Mouse (Mus musculus) limb, embryonic 14.5 days (tissue): Measurements from ENCODE around the gene Hibadh. TPM values are rescaled to one million over a fixed set of nuclear protein-coding genes. Genes with fewer than 3 reads are reported as not detected.

ENCODE experiments used
- ATAC-seq: fragments of 200-750 bp; cut with Nextera tagmentation; 2 replicates; pipeline ENCODE4 v1.8.0; 2017; ENCODE audit warnings: low read depth, moderate number of reproducible peaks, moderate TSS enrichment; ENCODE audit not compliant: low FRiP score
- DNase-seq: peaks from one replicate; pipeline ENCODE4 v3.0.0-alpha.2; 2015; ENCODE audit warnings: low spot score
- H3K27ac ChIP-seq: fragments of 300-500 bp; sonication (generic); replicated peaks from 2 replicates; pipeline ENCODE4 v1.5.1; 2014; ENCODE audit warnings: low read depth, mild to moderate bottlenecking, low read length, moderate library complexity, mixed read lengths
- H3K27me3 ChIP-seq: fragments of 300-500 bp; sonication (generic); 2 replicates; pipeline ENCODE4 v1.6.1; 2014; ENCODE audit warnings: low read length, mixed read lengths; ENCODE audit not compliant: control insufficient read depth, insufficient read depth
- H3K36me3 ChIP-seq: fragments of 300-500 bp; sonication (generic); 2 replicates; pipeline ENCODE4 v1.6.1; 2014; ENCODE audit warnings: mild to moderate bottlenecking, low read length, moderate library complexity, mixed read lengths; ENCODE audit not compliant: control insufficient read depth, insufficient read depth
- H3K4me1 ChIP-seq: fragments of 300-500 bp; sonication (generic); 2 replicates; pipeline ENCODE4 v1.6.1; 2014; ENCODE audit warnings: antibody characterized with exemption, low read length, mixed read lengths; ENCODE audit not compliant: control insufficient read depth, insufficient read depth
- H3K4me2 ChIP-seq: fragments of 300-500 bp; sonication (generic); replicated peaks from 2 replicates; pipeline ENCODE4 v1.6.1; 2014; ENCODE audit warnings: low read depth, mild to moderate bottlenecking, low read length, moderate library complexity; ENCODE audit not compliant: severe bottlenecking
- H3K4me3 ChIP-seq: fragments of 300-500 bp; sonication (generic); replicated peaks from 2 replicates; pipeline ENCODE4 v1.5.1; 2014; ENCODE audit warnings: low read length
- H3K9ac ChIP-seq: fragments of 300-500 bp; sonication (generic); 2 replicates; pipeline ENCODE4 v1.6.1; 2014; ENCODE audit warnings: mild to moderate bottlenecking, low read depth, low read length, moderate library complexity; ENCODE audit not compliant: severe bottlenecking
- H3K9me3 ChIP-seq: fragments of 300-500 bp; sonication (generic); 2 replicates; pipeline ENCODE4 v1.6.1; 2016; ENCODE audit warnings: low read length; ENCODE audit not compliant: control insufficient read depth
- POLR2A ChIP-seq: fragments of 200-500 bp; IDR thresholded peaks from 2 replicates; pipeline ENCODE4 v1.8.0; 2012; ENCODE audit warnings: inconsistent platforms, mild to moderate bottlenecking, moderate library complexity, borderline replicate concordance; ENCODE audit not compliant: insufficient read depth, insufficient read length; ENCODE audit errors: extremely low read depth
- WGBS: fragments of 180-500 bp; shearing (Covaris S2); extraction: QIAGEN DNeasy Blood & Tissue Kit; methylation state at CpG from one replicate; pipeline ENCODE4 v1.1.7; 2014; 5-methylcytosine and 5-hydroxymethylcytosine counted together
- polyA plus RNA-seq, 2 experiments: library from polyadenylated mRNA; depleted of rRNA in 1 of 2; stranded (reverse) in 1 of 2; unstranded in 1 of 2; fragments of >200 nt; fragmentation: Nextera tagmentation in 1 of 2; extraction: Ambion mirVana in 1 of 2; gene quantifications; 2 replicates each; pipeline versions ENCODE4 v1.2.1 to v1.2.3; 2012 to 2014

Hibadh gene
- polyA plus RNA-seq, 2 experiments = 49.2 to 56.0 TPM

GRCm38 (mm10) chr6:52530861-52531260, 109.3 kb downstream of the Hibadh start:
- no peaks in the 10 kb centered on the region for H3K36me3 ChIP-seq
- TF ChIP-seq POLR2A = no peak
- no peak overlapping the region for H3K27ac ChIP-seq
- DNase-seq (no peak), ATAC-seq (no peak)
- no peaks in the 10 kb centered on the region for H3K27me3 ChIP-seq
- no peak overlapping the region for H3K4me3 ChIP-seq
- 81% methylated on average over 10 of the region's 10 CpGs for WGBS
- H3K4me1 ChIP-seq = no peaks in the 10 kb centered on the region
- no peak overlapping the region for H3K4me2 ChIP-seq
- H3K9me3 ChIP-seq = no peaks in the 10 kb centered on the region
- H3K9ac ChIP-seq = no peak overlapping the region

DNA sequence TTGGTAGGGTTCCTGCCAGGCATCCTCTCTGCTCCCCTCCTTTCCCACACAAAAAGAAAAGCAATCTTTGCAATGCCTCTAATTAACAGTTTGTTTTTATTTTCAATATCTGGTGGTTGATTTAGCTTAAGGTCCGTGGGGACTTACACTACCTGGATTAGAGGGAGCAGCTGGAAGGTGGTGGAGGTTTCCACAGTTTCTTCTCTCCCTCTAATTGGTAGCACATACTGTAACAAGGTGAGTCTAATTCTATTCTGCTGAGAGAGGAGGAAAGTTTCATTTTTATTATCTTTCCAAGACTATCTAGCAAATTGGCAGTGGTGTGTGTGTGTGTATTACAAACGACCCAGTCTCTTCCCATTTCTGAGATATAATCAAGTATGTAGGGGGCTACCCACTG, 116.0 kb downstream of the Hibadh start:
- H3K27ac ChIP-seq = no peak overlapping the region
- H3K4me2 ChIP-seq = no peak overlapping the region
- no peak overlapping the region for H3K9ac ChIP-seq
- DNase-seq (no peak), ATAC-seq (no peak)
- 45% methylated on average over 2 of the region's 2 CpGs for WGBS
- no peaks in the 10 kb centered on the region for H3K27me3 ChIP-seq
- TF ChIP-seq POLR2A = no peak
- H3K9me3 ChIP-seq = no peaks in the 10 kb centered on the region
- no peaks in the 10 kb centered on the region for H3K36me3 ChIP-seq
- no peaks in the 10 kb centered on the region for H3K4me1 ChIP-seq
- H3K4me3 ChIP-seq = no peak overlapping the region

- 43% methylated on average over 10 of the region's 10 CpGs for WGBS
- no peaks in the 10 kb centered on the region for H3K36me3 ChIP-seq
- TF ChIP-seq POLR2A = no peak
- ATAC-seq = no peak
- H3K4me2 ChIP-seq = no peak overlapping the region
- no peak for DNase-seq
- H3K4me1 ChIP-seq = no peaks in the 10 kb centered on the region
- H3K27me3 ChIP-seq = no peaks in the 10 kb centered on the region
- H3K27ac ChIP-seq = no peak overlapping the region
- H3K9ac ChIP-seq = no peak overlapping the region
- H3K4me3 ChIP-seq = no peak overlapping the region
- H3K9me3 ChIP-seq = no peaks in the 10 kb centered on the region
Measured at GRCm38 (mm10) chr6:52518704-52519103, 121.5 kb downstream of the Hibadh start.

DNA sequence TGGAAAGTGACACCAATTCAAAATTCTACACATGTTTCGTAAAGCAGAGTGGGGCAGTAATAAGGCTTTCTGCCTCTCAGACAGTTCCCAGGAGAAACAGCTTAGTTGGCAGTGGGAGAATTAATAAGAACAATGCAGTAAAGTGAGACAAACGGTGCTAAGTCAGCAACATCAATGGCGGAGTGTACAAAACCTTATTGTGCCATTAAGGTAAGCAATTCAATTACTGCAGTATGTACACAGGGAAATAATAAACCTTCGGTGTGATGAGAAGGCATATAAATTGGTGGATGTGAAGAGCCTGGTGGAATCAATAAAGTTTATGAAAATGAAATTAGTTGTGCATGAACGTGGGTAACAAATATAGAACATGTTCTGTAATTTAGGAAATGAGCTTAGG, 122.9 kb downstream of the Hibadh start:
- H3K27me3 ChIP-seq = no peaks in the 10 kb centered on the region
- no peaks in the 10 kb centered on the region for H3K36me3 ChIP-seq
- ATAC-seq (no peak), DNase-seq (no peak)
- H3K27ac ChIP-seq = no peak overlapping the region
- no peaks in the 10 kb centered on the region for H3K9me3 ChIP-seq
- 46% methylated on average over 5 of the region's 5 CpGs for WGBS
- no peak overlapping the region for H3K4me3 ChIP-seq
- H3K9ac ChIP-seq = no peak overlapping the region
- no peak for TF ChIP-seq POLR2A
- H3K4me1 ChIP-seq = no peaks in the 10 kb centered on the region; the same call in 1 of the 2 replicates
- no peak overlapping the region for H3K4me2 ChIP-seq

DNA sequence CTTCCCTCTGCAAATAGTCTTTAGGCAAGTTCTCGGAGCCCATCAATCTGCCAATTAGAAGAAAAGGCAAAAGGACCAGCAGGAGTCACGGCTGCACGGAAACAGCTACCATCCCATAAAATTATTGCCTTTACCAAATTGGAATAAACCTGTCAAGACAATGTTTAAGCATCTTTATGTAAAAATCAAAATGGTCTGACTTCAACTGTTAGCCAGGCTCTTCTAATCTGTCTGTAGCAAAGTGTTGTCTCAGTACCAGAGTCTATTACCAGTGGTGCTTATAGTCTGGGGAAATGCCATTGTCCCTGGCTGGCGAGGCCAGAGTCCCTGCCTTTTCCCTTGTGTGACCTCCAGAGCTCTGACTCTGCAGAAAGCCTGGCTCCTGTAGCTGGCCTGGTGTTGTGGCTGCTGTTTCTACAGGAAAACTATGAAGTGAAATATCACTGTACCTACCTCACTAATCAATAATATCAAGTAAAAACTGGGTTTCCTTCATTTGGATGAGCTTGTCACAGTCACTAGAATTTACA, 126.2 kb downstream of the Hibadh start:
- 7% methylated on average over 4 of the region's 4 CpGs for WGBS
- no peak overlapping the region for H3K4me2 ChIP-seq
- H3K4me1 ChIP-seq = no peaks in the 10 kb centered on the region; the same call in 1 of the 2 replicates
- no peaks in the 10 kb centered on the region for H3K27me3 ChIP-seq
- no peaks in the 10 kb centered on the region for H3K36me3 ChIP-seq
- no peak for TF ChIP-seq POLR2A
- H3K4me3 ChIP-seq = no peak overlapping the region
- H3K27ac ChIP-seq = no peak overlapping the region
- H3K9ac ChIP-seq = no peak overlapping the region
- no peak for ATAC-seq
- DNase-seq = no peak
- no peaks in the 10 kb centered on the region for H3K9me3 ChIP-seq

- Histone ChIP-seq H3K9me3 (no peaks in the 10 kb centered on the region), H3K4me1 (peaks cover 7% of the 10 kb centered on the region; the same call in 1 of the 2 replicates), H3K36me3 (no peaks in the 10 kb centered on the region), H3K4me2 (no peak overlapping the region), H3K4me3 (no peak overlapping the region), H3K27me3 (no peaks in the 10 kb centered on the region), H3K9ac (no peak overlapping the region), H3K27ac (no peak overlapping the region)
- TF ChIP-seq POLR2A = no peak
- WGBS = 63% methylated on average over 3 of the region's 3 CpGs
- ATAC-seq (no peak), DNase-seq (no peak)
Measured at GRCm38 (mm10) chr6:52508789-52509188, 131.4 kb downstream of the Hibadh start.
